Mouse (Mus musculus): ENCODE measurements at regions not wholly inside any gene's neighbourhood (a gene's known extent, or its start where the extent isn't known, plus 50 kb on each side); places are given as distances from the start of the nearest gene placed in this dataset.
"Not testable (repeated sequence)": the region's sequence is repeated elsewhere in the genome, so short reads cannot be mapped to it uniquely, and the experiment has no call there.

DNA sequence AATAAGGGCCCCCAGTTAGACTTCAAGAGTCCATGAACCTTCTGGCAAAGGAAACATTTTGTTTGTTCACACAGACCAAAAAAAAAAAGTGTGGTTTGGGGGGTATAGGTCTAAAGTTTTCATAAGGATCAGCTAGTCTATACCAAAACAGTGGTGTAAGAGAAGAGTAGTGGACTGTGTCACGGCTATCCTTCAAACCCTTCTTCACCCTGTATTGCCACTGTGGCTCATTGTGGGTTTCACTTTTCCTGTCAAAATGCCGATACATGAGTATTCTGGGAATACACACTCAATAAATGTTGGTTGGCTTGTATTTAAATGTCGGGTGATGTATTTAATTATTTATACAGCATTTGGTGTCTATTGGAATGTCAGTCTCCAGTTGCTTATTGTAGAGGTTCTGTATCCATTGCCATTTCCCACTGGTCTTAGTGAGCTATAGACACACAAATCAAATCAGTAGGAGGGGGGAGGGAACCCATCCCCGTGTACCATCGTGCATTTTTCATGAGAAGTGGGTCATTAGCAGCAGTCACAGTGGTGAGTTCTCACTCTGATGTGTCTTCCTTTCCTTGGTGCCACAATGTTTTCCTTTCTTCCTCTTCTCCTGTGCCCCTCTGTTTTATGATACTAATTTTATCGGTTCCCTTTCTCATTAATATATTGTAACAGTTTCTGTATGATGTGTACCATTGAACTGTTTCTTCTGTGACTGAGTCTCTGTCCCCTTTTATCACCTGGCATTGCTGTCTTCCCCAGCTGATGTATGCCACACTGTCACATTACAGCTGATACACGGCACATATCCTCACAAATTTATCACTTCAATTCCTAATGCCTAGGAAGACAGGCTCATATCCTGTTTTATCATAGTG lies 187.8 kb upstream of the Tsc22d2 start:
- no peak for DNase-seq (ENCODE audit: low spot score in 2 of 2)

DNA sequence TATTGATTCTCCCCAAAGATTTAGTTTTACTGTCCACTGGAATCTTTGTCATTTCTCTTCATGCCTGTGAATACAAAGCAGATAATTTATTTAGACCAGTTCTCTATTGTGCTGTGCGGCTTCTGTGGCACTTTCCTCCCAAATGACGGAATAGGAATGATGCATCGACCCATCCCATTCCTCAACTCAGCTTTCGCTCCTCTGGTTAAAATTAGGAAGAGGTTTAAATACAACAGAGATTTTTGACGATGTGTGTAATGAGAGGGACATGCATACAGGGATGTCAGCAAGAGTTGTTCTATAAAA lies 187.2 kb upstream of the Tsc22d2 start:
- no peak for DNase-seq (ENCODE audit: low spot score in 2 of 2)

DNA sequence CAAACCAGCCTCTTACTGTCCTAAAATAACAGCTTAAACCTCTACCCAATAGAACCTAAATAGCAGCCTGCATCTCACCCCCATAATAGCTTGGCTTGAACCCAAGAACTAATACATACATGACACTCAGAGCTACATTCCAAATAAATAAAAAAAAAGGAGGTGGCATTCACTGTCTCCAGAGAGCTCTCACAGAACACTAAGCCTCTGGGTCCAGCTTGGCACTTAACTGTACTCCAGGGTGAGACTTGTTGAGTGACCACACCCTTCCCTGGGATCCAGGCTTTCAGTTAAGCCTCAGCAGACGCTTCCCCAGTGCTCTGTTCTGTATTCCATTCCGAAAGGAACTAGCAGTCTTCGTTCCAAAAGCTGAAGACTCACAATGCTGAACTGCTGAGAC lies 186.3 kb upstream of the Tsc22d2 start:
- no peak for DNase-seq (ENCODE audit: low spot score in 2 of 2)

DNA sequence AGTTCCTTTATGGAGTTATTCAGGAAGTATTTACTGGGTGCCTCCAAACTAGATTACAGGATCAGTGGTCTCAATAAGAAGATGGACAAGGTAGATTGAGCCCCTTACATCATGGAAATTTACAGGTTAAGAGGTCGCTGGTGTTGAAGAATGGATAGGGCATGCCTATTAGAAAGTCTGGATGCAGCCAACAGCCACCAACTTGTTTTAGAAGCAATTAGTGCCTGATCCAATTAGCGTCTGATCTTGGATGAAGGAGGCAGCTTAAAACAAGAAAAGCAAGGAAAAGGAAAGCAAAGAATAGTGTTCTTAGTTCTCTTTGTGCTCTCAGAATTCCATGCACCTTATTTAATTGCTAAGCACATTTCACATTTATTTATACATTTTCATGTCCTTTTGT lies 182.8 kb upstream of the Tsc22d2 start:
- no peak for DNase-seq (ENCODE audit: low spot score in 2 of 2)

DNA sequence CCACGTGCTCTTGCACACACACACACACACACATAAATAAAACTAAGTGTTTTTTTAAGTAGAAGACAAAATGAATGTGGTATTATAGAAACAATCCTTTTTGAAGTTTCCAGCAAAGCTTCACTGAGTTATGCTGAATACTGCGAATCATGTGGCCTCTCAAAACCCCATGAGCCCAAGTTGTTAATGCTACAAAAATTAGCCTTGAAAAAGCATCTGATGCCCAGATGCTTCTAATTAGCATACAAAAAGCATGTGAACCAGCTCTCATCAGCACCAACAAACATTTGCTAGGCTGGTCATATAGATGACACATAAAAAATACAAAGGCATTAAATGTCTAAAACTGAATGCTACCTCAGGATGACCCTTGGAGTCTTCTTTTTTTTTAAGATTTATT lies 181.2 kb upstream of the Tsc22d2 start:
- DNase-seq (ENCODE audit: low spot score in 2 of 2), result no peak

DNA sequence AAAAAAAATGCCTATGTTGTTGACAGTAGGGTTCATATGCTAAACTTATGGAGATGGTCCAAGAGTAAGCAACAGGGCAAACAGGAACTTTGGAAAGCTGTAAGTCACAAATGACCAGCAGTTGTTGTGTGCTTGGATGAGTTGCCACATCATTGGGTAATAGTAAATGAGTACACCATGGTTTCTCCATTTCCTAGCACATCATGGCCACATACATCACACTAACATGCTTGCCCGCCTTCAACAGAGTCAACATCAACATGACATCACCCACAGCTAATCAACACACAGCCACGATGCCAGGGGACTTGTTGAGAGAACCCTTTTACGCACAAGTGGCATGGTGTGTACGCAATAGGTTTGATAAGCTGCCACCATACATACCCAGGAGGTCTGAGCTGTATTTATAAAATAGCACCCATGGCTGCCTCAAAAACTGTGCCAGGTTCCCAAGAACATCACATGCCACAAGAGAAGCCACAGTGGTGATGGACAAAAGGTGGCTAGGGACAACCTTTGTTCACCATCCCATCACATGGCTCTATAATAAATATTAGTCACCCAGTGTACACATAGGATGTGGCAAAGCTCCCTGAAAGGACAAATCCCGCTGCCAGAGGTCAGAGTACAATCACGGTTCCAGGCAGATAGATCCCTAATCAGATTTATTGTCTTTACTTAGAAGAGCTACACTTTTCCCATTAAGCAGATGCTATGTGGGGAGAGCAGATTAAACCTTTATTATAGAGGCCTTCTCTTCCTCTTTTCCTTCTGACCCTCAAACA lies 179.5 kb upstream of the Tsc22d2 start:
- no peak for DNase-seq (ENCODE audit: low spot score in 2 of 2)

DNA sequence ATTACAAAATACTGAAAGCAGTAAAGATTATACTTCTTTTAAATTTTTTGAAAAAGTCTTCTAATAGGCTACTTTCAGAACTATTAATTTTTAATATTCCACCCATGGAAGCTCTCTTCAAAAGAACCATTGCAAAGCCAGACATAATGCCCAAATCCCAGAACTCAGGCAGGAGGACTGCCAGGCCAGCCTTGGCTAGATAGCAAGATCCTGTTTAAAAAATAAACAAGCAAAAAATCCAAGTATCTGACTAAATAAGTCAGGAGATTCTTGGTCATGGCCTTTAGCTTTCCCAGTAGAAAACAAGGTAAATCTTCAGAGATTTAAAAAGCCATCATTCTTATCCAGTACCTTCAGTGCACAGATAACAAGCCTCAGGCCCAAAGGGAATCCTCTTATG lies 176.4 kb upstream of the Tsc22d2 start:
- no peak for DNase-seq (ENCODE audit: low spot score in 2 of 2)

DNA sequence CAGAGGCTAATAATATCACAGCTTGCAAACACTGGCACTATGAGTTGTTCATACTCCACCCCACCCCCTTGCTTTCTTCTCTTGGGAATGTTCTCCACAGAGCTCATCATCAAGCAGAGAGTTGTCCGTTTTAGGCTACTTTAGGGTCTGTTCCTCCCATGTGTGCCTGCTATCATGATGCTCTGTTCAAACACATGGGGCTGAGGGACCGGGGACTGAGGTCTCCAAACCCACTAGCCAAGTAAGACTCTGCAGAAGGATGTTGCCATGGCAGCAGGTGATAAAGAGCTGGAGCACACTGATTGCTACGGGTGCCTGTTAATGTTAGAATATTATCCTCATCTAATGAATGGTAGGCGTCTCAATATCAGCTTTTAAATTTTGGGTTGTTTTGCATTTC lies 173.7 kb upstream of the Tsc22d2 start:
- no peak for DNase-seq (ENCODE audit: low spot score in 2 of 2)

DNA sequence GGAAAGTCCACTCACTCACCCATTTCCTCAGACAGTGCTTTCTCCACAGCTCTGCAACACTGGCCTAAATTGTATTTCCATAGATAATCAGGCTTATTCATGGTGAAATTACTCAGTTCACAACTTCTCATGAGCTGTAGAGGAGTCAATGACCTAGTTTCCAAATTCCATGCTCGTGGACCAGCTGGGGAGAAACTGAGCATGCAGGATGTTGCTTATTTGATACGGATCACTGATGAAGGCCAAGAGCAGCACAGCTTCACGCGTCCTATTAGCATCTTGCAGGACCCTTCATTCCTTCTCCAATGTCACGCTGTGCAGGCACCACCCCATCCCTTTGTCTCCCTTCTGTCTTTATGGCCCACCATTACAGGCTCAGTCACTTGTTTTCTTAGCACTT lies 169.2 kb upstream of the Tsc22d2 start:
- no peak for DNase-seq (ENCODE audit: low spot score in 2 of 2)

DNA sequence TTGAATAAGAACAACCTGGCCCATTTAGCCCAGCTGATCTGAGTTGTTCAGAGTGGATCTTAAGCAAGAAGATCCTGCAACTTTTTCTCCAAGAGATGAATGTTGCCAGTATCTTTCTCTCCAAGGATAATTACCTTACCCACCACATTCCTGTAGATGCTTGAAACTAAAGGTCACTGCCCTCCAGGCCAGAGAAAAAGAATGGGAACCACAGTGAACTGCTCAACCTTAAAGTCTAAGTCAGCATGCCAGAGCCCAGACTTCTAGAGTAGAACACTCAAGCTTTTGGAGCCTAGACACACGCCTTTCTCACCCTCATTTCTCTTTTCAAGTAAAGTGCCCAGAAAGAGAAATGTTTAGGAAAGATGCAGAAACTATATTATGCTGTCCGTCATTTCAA lies 166.5 kb upstream of the Tsc22d2 start:
- DNase-seq (ENCODE audit: low spot score in 2 of 2), result no peak

DNA sequence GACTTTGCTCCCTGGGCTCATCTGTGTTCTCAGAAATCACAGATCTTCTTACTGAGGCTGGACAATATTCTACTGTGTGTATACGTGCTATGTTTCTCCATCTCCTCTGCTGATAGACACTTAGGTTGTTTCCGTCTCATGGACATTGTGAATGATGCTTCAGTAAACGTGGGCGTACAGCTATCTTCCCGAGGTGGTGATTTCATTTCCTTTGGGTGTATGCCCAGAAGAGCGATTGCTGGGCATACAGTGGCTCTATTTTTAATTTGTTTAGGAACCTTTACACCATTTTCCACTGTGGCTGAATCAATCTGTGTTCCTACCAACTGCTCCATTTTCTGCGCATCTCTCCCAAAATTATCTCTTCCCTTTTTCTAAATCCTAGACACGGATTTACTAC lies 160.6 kb upstream of the Tsc22d2 start:
- no peak for DNase-seq (ENCODE audit: low spot score in 2 of 2)

DNA sequence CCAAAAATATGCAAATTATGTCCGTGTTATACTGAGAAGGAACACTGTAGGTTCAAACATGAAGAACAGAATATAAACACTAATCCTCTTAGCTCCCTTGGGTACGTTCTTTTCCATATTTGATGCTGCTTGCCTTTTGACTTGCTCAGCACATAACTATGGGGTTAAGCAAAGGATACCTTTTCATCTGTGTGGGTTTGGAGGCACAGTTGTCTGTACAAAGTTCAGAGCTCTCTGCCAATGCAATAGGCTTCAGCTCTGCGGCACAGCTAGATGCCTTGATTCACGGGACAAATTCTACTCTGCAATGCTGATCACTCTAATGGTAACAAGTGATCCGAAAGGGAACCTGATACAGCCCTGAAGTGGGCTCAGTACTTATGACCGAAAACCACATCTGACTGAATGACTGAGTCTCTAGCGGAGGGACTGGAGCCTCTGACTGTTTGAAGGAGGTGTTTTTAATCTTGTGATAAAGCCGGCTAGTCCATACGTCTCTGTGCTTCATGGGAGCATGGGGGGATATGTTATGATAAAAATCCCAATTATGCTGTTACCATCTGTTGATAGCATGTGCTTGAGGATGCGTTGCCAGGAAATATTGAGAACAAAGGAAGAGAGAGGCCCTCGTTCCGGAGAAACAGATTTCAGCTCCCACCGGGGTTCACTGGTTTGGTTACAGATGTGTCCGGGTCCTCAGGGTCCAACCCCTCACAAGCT lies 146.7 kb upstream of the Tsc22d2 start:
- no peak for DNase-seq (ENCODE audit: low spot score in 2 of 2)

DNA sequence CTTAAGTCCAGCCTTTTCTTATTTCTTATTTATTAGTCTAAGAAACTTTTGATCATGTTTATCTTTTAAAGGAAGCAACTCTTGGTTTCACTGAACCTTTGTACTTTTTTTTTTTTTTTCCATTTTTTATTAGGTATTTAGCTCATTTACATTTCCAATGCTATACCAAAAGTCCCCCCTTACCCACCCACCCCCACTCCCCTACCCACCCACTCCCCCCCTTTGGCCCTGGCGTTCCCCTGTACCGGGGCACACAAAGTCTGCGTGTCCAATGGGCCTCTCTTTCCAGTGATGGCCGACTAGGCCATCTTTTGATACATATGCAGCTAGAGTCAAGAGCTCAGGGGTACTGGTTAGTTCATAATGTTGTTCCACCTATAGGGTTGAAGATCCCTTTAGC lies 143.1 kb upstream of the Tsc22d2 start:
- DNase-seq (ENCODE audit: low spot score in 2 of 2), result not testable (repeated sequence)

DNA sequence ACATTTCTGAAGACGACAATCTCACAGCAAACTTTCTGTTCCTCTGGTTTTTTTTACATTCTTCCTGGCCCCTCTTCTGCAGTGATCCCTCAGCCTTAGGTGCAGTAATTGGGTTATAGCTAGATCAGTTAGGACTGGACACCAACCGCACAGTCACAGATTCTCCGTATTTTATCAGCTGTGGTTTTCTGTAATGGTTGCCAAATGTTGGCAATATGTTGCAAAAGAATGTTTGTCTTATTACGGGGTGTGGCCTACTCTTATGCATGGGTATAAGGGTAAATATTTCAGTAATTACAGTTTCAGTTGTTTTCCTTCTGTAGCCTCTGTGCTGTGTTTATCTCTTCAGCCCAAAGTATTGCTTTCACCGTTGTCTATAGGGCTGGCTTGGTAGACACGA lies 133.2 kb upstream of the Tsc22d2 start:
- no peak for DNase-seq (ENCODE audit: low spot score in 2 of 2)

DNA sequence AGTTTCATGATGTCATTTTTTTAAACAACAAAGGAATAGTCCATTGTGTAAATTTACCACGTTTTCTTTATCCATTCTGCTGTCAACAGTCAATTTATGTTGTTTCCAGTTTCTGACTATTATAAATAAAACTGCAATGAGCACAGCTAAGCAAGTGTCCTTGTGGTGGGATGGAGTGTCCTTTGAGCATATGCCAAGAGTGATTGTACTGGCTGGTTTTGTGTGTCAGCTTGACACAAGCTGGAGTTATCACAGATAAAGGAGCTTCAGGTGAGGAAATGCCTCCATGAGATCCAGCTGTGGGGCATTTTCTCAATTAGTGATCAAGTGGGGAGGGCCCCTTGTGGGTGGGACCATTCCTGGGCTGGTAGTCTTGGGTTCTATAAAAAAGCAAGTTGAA lies 130.1 kb upstream of the Tsc22d2 start:
- DNase-seq (ENCODE audit: low spot score in 2 of 2), result not testable (repeated sequence)

DNA sequence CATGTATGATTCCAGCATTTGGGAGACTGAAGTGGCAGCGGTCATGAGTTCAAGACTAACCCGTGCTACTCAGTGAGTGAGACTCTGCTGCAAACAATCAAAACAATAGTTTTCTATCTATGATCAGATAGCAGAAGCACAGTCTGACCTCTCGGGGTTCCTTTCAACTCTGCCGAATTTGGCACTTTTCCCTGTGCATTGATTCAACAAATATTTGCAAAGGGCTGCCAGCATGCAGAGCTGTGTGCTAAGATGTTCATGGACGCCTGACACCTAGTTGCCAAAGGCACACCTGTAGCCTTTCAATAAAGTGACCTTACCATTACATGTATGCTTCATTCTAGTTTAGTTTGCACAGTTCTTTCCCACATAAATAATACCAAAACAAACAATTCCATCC lies 118.7 kb upstream of the Tsc22d2 start:
- DNase-seq (ENCODE audit: low spot score in 2 of 2), result no peak

DNA sequence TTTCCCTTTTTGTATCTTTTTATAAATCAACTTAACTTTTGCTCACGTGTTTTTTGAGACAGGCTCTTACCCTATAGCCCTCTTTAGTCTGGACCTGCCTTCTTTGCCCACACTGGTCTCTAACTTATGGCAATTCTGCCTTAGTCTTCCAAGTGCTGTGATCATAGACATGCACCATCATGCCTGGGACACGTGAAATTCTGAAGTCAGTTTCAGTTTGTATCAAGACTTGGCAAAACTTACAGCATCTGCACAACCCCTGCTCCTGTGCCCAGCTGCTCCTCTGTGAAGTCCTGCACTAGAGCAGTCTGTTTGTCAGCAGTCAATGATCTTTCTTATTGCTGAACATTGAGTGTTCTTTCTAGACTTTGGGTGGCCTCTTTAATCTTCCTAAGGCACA lies 114.3 kb upstream of the Tsc22d2 start:
- no peak for DNase-seq (ENCODE audit: low spot score in 2 of 2)

DNA sequence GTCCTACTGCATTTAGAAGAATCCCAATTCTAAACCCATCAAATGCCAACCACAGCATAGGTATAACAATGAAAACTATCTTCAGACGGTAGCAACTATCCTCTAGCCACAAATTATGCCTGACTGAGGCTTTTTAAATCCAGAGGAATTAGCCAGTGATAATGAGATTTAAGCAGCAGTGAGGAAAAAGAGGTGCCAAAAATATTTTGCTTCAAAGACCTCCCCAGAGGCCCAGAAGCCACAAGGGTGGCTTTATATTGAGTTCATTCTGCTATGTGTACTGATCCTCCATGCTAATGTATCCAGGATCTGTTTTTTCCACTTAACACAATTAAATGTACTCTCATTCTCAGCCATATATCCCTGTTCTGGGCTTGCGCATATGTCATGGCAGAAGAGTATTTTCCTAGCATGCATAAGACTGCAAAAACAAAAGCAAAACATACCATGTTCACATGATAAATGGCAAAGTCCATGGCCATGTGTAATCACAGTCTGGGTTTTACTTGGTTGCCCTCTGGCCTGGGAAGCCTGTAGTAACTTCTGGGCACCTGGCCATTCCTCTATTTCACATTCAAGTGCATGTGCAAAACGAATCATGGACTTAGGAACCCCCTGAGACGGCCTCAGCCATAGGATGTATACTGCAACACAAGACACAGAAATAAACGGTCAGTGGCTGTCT lies 113.6 kb upstream of the Tsc22d2 start:
- DNase-seq (ENCODE audit: low spot score in 2 of 2), result no peak

DNA sequence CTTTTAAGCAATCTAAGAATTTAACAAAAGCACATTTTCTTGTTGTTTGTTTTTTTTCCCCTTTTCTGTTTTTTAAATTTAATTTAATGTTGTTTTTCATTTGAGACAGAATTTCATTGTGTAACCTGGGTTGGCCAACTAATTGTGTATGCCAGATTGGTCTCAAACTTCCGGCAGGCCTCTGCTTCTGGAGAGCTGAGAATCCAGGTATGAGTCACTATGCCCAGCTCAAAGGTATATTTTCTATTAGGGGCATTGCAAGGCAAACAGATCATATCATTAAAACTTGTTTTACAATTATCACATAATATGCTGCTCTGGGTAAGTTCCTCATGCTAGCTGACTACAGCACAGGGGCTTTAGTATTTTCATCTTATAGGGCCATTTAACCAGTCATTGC lies 112.2 kb upstream of the Tsc22d2 start:
- DNase-seq (ENCODE audit: low spot score in 2 of 2), result no peak

DNA sequence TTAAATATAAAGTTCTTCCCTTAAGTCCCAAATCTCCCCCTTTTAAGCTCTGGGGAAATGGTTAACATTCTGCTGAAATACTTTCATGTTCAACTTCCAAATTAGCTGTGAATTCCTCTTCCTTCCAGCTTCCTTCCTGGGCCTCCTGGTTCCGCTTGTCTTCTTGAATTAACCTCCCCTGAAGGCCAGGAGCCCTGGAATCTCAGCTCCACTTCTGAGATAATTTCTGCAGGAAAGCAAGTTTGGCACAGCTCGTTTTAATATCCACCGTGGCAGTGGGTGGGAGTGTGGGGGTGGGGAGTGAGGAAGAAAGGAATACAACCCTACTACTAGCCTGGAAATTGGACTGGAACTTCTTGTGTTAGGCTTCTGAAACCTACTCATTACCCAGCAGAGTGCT lies 110.8 kb upstream of the Tsc22d2 start:
- no peak for DNase-seq (ENCODE audit: low spot score in 2 of 2)

DNA sequence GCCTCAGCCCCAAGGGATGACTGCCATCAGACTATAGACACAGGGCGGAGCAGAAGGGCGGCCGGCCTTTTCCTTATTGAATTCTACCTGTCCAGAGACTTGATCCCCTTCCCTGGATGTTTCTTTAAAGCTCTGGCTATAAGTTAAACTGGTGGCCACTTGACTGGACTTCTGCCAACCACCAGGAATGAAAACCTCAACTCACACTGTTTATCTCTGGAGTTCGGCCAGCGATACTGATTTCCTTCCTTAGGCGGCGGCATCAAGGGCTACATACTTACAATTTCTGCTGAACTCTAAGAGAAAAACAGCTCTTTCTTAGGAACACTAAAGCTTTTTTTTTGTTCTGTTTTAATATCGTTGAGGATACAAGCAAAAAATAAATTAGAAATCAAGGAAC lies 104.9 kb upstream of the Tsc22d2 start:
- no peak for DNase-seq (ENCODE audit: low spot score in 2 of 2)

DNA sequence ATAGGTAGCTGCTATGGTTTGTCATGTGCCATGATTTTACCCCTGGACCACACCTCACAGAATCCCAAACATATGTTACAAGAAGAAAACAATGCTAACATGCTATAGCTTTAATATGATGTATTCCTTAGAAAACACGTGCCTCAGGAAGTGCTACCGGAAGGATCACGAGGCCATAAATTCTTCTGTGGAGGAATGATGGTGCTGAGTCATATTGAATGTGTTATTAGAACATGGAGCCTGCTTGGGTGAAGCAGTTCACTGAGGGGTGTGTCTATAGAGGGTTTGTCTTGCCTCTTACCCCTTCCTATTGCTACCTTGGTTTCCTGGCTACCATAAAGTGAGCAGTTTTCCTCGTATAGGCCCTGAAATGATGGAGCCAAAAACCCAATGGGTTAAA lies 104.1 kb upstream of the Tsc22d2 start:
- DNase-seq (ENCODE audit: low spot score in 2 of 2), result no peak
